In the genomic region with DNA sequence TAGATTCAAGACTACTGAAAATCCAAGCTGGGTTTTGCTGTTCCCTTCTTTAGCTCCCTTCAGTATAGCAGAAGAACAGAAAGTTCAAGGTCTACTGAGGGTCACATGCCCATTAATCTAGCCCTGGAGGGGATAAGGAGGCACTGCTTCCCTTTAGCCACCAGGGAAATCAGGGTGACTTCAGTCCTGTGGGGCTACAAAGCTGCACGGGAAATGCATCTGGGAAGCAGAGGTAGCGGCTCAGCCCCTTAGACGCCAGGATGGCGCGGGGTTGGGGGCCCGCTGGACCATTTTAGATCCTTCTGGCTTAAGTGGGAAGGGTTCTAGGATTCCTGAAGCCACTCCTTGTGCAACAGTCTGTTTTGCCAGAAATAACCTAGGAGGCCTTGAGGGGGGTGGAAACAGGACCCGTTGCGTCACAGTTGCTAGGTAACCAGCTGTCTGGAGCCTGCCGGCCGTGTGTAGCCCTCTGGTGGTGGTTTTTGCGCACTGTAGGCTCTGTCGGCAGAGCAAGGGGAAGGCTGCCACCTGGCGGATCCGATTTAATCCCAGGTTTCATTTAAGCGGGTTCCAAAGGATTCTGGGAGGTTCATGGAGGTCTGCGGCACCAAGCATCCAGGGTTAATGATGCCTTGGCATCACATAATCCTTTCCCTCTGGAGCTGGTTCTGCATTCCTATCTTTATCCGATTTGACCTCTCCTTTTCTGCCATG, we compare ENCODE assay signal across 1 mouse cellular context.
A peak's percentile ranks its signal among the peaks of the same experiment; 100 is the strongest.
TF ChIP-seq lines count a peak whose summit lies in the region.

No protein-coding gene starts in this region.

TF ChIP-seq in CH12.LX, 34 proteins besides CTCF, POLR2A, EP300 and RAD21:
- peak; percentile 83 for TF ChIP-seq SIN3A (IDR thresholded peaks at IDR 0.05; ENCODE audit: low read length)
- peak; percentile 58; the same call in 1 of the 2 replicates for TF ChIP-seq TCF12 (IDR thresholded peaks at IDR 0.05; ENCODE audit: low read depth, low read length)
- TF ChIP-seq ELF1 (IDR thresholded peaks at IDR 0.05; ENCODE audit: low read depth, low read length) = peak; percentile 60
- no peak for TF ChIP-seq ZKSCAN1 (IDR thresholded peaks at IDR 0.05; ENCODE audit: borderline replicate concordance, low read depth, low read length)
- no peak for TF ChIP-seq KAT2A (IDR thresholded peaks at IDR 0.05; ENCODE audit: insufficient replicate concordance, low read length)
- no peak for TF ChIP-seq E2F4 (IDR thresholded peaks at IDR 0.05; ENCODE audit: insufficient replicate concordance, low read depth, low read length)
- 0 out of 2 replicates have a peak, but pooled peaks have one; percentile 17 for TF ChIP-seq ZNF384 (IDR thresholded peaks at IDR 0.05; ENCODE audit: low read depth, low read length)
- TF ChIP-seq MAX (IDR thresholded peaks at IDR 0.05; ENCODE audit: low read length) = peak; percentile 54; the same call in 1 of the 2 replicates
- no peak for TF ChIP-seq JUND (conservative IDR thresholded peaks at IDR 0.05; ENCODE audit: low read depth, low read length)
- no peak for TF ChIP-seq CHD1 (IDR thresholded peaks at IDR 0.05; ENCODE audit: low read depth, low read length)
- no peak for TF ChIP-seq RCOR1 (conservative IDR thresholded peaks at IDR 0.05; ENCODE audit: low read depth, low read length)
- peak; percentile 61 for TF ChIP-seq HCFC1 (IDR thresholded peaks at IDR 0.05; ENCODE audit: low read depth, low read length)
- TF ChIP-seq SMC3 (IDR thresholded peaks at IDR 0.05; ENCODE audit: low read depth, low read length) = peak; percentile 99
- TF ChIP-seq BHLHE40 (IDR thresholded peaks at IDR 0.05; ENCODE audit: low read depth, low read length) = peak; percentile 37; the same call in 1 of the 2 replicates
- TF ChIP-seq MEF2A (IDR thresholded peaks at IDR 0.05; ENCODE audit: borderline replicate concordance, low read depth, low read length) = peak; percentile 90
- TF ChIP-seq NELFE (IDR thresholded peaks at IDR 0.05; ENCODE audit: low read depth, low read length) = peak; percentile 91; the same call in 1 of the 2 replicates
- peak; percentile 84 for TF ChIP-seq IRF4 (IDR thresholded peaks at IDR 0.05; ENCODE audit: low read depth, low read length)
- peak; percentile 77 for TF ChIP-seq MXI1 (IDR thresholded peaks at IDR 0.05; ENCODE audit: low read depth, low read length)
- peak; percentile 89 for TF ChIP-seq ZC3H11A (IDR thresholded peaks at IDR 0.05; ENCODE audit: low read depth, low read length)
- TF ChIP-seq CHD2 (IDR thresholded peaks at IDR 0.05; ENCODE audit: low read length) = peak; percentile 60; the same call in 1 of the 2 replicates
- TF ChIP-seq NRF1 (IDR thresholded peaks at IDR 0.05; ENCODE audit: low read depth, low read length) = peak; percentile 22; the same call in 1 of the 2 replicates
